Mouse (Mus musculus): ENCODE data around the gene Sftpa1. TPM values are rescaled to one million over a fixed set of nuclear protein-coding genes. Genes with fewer than 3 reads are reported as not detected.
A peak's percentile ranks its signal among the peaks of the same experiment; 100 is the strongest.

The Sftpa1 gene
- polyA plus RNA-seq, 1 experiment from 2014 or later, result not detected

DNA sequence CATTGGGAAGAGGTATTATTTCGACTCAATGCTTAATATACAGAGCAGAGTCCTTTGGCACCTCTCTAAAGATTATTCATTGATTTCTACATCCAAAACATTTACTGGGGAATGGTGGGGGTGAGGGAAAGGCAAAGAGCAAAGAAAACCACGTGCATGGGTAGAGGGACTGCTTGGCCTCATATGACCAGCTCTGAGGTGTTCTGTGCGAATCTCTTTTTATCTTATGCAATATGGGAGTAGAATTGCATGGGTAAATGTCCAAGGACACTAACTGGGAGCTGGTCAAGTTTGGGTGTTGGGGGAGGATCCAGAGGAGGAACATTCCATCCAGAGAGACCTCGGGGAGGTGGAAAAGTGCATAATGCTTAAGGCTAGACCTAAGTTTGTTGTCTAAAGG is 18.6 kb upstream of the Sftpa1 start:
- Histone ChIP-seq H3K9me3 (replicated peaks) (no peaks in the 10 kb centered on the region), H3K27me3 (replicated peaks) (no peaks in the 10 kb centered on the region), H3K9ac (no peak overlapping the region), H3K4me3 (no peak overlapping the region), H3K27ac (no peak overlapping the region), H3K4me2 (no peak overlapping the region), H3K36me3 (no peaks in the 10 kb centered on the region), H3K4me1 (no peaks in the 10 kb centered on the region)
- 42% methylated on average over 4 of the region's 4 CpGs for WGBS (ENCODE audit: insufficient replicate concordance)
- ATAC-seq, result no peak

DNA sequence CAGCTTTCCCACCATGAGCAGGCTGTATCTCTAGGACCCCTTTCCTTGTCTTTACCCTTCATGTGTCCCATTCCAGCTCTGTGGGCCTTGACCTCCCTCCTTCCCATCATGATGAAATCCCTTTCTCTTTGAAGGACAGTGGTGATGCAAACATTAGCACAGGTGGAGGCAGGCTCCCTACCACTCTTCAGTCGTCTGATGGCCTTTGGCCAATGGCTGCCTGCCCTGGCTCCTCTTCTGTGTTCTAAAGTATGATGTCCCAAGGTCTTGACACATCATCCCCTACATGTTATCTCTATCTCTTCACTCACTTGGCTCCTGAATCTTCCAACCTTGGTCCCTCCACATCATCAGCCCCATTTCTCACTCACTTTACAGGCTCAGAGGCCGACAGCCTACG is 15.3 kb upstream of the Sftpa1 start:
- Histone ChIP-seq H3K4me1 (no peaks in the 10 kb centered on the region), H3K9ac (no peak overlapping the region), H3K36me3 (no peaks in the 10 kb centered on the region), H3K9me3 (replicated peaks) (no peaks in the 10 kb centered on the region), H3K27ac (no peak overlapping the region), H3K4me3 (no peak overlapping the region), H3K4me2 (no peak overlapping the region), H3K27me3 (replicated peaks) (no peaks in the 10 kb centered on the region)
- no peak for ATAC-seq
- 61% methylated on average over 3 of the region's 3 CpGs for WGBS (ENCODE audit: insufficient replicate concordance)

DNA sequence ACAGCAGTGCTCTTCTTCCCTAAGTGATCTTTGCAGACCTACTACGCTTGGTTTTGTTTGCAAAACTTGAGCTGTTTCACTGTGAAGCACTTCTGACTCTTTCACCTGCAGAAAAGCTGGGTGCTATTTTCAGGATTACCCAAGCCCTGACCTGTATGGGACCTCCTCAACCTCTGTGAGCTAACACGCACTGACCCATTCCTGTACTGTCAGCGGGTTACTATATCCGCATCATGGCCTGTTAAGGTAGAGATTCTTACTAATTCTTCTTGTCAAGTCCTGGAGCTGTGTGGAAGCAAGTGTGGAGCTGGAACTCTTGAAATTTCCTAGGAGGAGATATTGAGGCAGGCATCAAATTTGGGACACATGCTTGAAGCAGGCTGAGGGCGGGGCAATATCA is 6.9 kb upstream of the Sftpa1 start:
- Histone ChIP-seq H3K4me3 (no peak overlapping the region), H3K4me1 (no peaks in the 10 kb centered on the region), H3K36me3 (no peaks in the 10 kb centered on the region), H3K27me3 (replicated peaks) (no peaks in the 10 kb centered on the region), H3K9ac (no peak overlapping the region), H3K9me3 (replicated peaks) (no peaks in the 10 kb centered on the region), H3K27ac (no peak overlapping the region), H3K4me2 (no peak overlapping the region)
- 75% methylated on average over 5 of the region's 5 CpGs for WGBS (ENCODE audit: insufficient replicate concordance)
- no peak for ATAC-seq

DNA sequence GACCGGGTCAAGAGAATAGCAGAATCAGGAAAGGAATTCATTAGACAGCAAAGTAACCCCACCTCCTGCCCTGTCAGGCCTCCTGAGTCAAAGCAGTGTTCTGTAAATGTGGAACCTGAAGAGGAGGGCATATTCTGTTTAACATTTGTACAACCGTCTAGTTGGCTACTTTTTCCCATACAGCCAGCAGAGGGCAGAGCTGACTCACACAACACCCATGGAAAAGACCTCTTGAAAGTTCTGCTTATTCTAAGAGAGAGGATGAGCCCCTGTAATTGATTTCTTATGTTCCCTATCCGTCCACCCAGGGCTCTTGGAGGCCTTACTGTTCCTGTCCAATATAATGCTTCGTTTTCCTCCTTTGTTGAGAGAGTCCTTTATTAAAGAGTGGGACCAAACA is 3.6 kb upstream of the Sftpa1 start:
- WGBS (ENCODE audit: insufficient replicate concordance), result 16% methylated on average over 4 of the region's 4 CpGs
- no peaks in the 10 kb centered on the region for H3K36me3 ChIP-seq
- H3K9ac ChIP-seq, result no peak overlapping the region
- H3K9me3 ChIP-seq (replicated peaks), result no peaks in the 10 kb centered on the region
- no peak overlapping the region for H3K4me3 ChIP-seq
- H3K27ac ChIP-seq, result no peak overlapping the region
- H3K4me1 ChIP-seq, result no peaks in the 10 kb centered on the region
- H3K27me3 ChIP-seq (replicated peaks), result no peaks in the 10 kb centered on the region
- H3K4me2 ChIP-seq, result no peak overlapping the region
- ATAC-seq, result no peak

DNA sequence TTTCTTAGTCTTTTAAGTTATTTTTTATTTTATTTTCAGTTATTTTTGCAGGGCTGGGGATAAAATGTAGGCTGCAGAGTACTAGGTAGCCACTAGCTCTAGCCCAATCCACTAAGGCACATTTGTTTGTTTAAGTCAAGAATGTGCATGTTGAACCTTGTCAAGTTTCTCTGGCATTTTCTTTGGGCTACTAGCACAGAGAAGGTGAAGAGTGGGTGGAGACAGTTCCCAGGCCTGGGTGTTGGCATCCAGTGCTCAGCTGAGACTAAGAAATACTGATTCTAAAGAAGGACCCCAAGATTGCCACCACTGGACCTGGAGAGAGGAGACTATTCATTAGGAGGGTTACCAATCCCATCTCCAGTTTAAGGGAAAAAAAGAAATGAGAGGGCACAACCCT is 5.4 kb downstream of the Sftpa1 start:
- Histone ChIP-seq H3K9me3 (replicated peaks) (no peaks in the 10 kb centered on the region), H3K27me3 (replicated peaks) (no peaks in the 10 kb centered on the region), H3K4me3 (no peak overlapping the region), H3K36me3 (no peaks in the 10 kb centered on the region), H3K9ac (no peak overlapping the region), H3K4me1 (no peaks in the 10 kb centered on the region), H3K4me2 (no peak overlapping the region), H3K27ac (no peak overlapping the region)
- no peak for ATAC-seq

DNA sequence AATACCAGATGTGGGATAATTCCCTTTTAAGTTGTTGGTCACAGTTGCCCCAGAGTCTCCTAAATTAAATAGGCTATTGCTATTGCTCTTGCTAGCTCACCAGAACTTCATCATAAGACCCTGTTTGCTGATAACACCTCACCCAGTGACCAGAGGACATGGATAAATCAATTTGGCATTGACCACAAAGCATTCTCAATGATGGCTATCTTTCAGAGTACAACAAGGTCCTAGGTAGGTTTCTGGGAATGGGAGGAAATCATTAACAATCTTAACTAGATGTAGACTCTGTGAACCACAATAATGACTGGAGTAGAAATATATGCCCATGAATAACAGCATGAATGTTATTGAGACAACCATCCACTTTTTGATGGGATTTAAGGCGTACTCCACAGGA is 9.1 kb downstream of the Sftpa1 start:
- H3K4me3 ChIP-seq, result no peak overlapping the region
- H3K4me2 ChIP-seq, result no peak overlapping the region
- H3K36me3 ChIP-seq, result no peaks in the 10 kb centered on the region
- H3K27ac ChIP-seq, result no peak overlapping the region
- no peaks in the 10 kb centered on the region for H3K27me3 ChIP-seq (replicated peaks)
- WGBS (ENCODE audit: insufficient replicate concordance), result 74% methylated on average over 1 of the region's 1 CpGs
- H3K9ac ChIP-seq, result no peak overlapping the region
- no peak for ATAC-seq
- no peaks in the 10 kb centered on the region for H3K4me1 ChIP-seq
- no peaks in the 10 kb centered on the region for H3K9me3 ChIP-seq (replicated peaks)

DNA sequence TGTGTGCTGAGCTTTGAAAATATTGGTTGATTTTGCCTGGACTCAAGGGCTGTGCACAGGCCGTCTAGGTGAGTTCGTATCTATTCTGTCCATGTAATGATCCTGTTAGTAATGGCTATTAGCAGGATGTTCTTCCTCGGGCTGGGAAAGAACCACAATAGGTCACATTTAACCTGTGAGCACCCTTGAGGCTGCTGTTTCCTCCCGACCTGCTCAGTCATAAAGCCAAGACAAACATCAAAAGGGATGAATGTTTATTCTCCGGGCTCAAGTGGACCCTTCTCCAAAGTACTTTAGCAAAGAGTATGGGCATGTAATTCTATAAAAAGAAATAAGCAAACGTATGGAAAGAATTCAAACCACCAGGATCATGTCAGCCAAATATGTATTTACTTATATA is 14.5 kb downstream of the Sftpa1 start:
- Histone ChIP-seq H3K9ac (no peak overlapping the region), H3K4me3 (no peak overlapping the region), H3K36me3 (no peaks in the 10 kb centered on the region), H3K27me3 (replicated peaks) (no peaks in the 10 kb centered on the region), H3K4me1 (no peaks in the 10 kb centered on the region), H3K4me2 (no peak overlapping the region), H3K9me3 (replicated peaks) (no peaks in the 10 kb centered on the region), H3K27ac (no peak overlapping the region)
- WGBS (ENCODE audit: insufficient replicate concordance), result 56% methylated on average over 6 of the region's 6 CpGs
- ATAC-seq, result no peak

DNA sequence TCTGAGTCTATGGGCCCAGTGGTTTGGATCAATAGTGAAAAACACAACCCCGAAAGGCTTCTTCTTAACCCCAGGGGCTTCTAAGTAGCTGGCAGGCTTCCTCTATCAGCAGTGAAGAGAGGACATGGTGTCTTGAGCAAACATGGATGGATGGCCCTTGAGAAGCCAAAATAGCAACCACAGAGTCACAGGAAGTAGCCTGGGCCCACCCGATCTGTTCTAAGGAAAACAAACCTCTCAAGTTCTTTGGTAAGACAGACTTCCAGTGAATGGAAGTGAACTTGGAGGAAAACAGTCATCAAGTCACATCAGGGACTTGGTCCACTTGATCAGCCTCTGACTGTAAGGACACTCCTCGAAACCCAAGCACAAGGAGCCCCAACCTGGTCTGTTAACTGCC is 15.3 kb downstream of the Sftpa1 start:
- Histone ChIP-seq H3K36me3 (no peaks in the 10 kb centered on the region), H3K27ac (no peak overlapping the region), H3K9ac (no peak overlapping the region), H3K9me3 (replicated peaks) (no peaks in the 10 kb centered on the region), H3K4me1 (no peaks in the 10 kb centered on the region), H3K27me3 (replicated peaks) (no peaks in the 10 kb centered on the region), H3K4me2 (no peak overlapping the region), H3K4me3 (no peak overlapping the region)
- ATAC-seq, result no peak
- 58% methylated on average over 3 of the region's 3 CpGs for WGBS (ENCODE audit: insufficient replicate concordance)

DNA sequence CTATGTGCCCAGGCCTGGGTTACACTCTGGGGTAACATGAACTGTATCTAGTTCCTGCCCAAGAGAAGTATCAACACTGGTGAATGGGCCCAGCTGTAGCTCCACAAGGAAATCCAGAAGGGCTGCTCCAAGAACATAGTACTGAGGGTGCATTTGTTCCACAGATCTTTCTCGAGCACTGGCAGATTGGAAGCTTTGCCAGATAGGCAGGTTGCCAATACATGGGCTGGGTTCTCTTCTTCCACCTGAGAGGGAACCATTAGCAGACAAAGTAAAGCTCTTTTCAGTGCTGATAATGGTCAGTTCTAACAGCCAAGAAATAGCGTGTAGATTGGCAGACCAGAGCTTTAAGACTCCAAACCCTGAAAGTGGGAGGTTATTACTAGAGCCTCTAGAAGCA is 15.8 kb downstream of the Sftpa1 start:
- no peaks in the 10 kb centered on the region for H3K27me3 ChIP-seq (replicated peaks)
- H3K9me3 ChIP-seq (replicated peaks), result no peaks in the 10 kb centered on the region
- H3K4me1 ChIP-seq, result no peaks in the 10 kb centered on the region
- H3K4me3 ChIP-seq, result no peak overlapping the region
- ATAC-seq, result no peak
- H3K4me2 ChIP-seq, result no peak overlapping the region
- H3K36me3 ChIP-seq, result no peaks in the 10 kb centered on the region
- H3K27ac ChIP-seq, result no peak overlapping the region
- no peak overlapping the region for H3K9ac ChIP-seq
- WGBS (ENCODE audit: insufficient replicate concordance), result 58% methylated on average over 2 of the region's 2 CpGs

DNA sequence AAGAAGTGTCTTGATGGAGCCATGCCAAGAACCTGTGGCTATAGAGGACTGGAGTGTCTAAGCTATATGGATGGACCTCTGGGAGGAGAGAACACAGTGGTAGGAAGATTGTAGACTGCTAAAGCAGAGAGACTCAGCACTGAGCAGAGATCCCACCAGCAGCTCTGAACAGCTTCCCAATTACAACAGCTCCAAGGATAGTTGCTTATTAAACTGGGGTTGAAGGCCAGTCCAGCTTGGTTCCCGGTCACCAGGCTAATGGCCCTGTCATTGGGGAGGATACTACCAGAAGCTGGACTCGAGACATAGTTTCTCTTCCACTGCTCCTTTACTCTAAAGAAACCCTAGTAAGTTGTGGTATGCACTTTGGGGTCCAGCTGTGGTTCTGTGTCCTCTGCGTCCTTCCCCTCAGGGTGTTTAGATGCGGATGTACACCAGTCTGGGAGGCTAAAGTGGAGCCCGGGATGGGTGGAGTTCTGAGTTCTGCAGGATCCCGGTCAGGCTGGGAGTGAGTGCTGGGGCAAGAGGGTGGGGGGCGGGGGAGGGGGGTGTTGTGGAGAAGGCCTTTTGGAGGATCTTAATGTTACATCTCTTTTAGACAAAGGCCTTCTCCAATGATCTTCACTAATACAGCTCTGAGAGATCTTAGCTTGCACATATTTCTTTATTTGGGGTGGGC is 19.8 kb downstream of the Sftpa1 start, which contains the start of gene Mbl1:
TSS of gene Mbl1 (plus strand) at position 239 of the 679 bp plus-strand sequence.
- peak within 1 kb of the TSS; percentile 24 for H3K4me2 ChIP-seq
- no peaks in the 10 kb centered on the region for H3K4me1 ChIP-seq
- H3K9ac ChIP-seq, result no peak within 1 kb of the TSS
- no peaks in the 10 kb centered on the region for H3K27me3 ChIP-seq (replicated peaks)
- H3K9me3 ChIP-seq (replicated peaks), result no peaks in the 10 kb centered on the region
- WGBS (ENCODE audit: insufficient replicate concordance), result 62% methylated on average over 7 of the region's 7 CpGs
- H3K36me3 ChIP-seq, result no peaks in the 10 kb centered on the region
- H3K4me3 ChIP-seq, result no peak within 1 kb of the TSS
- peak; percentile 68 for ATAC-seq
- H3K27ac ChIP-seq, result peak within 1 kb of the TSS; percentile 63

DNA sequence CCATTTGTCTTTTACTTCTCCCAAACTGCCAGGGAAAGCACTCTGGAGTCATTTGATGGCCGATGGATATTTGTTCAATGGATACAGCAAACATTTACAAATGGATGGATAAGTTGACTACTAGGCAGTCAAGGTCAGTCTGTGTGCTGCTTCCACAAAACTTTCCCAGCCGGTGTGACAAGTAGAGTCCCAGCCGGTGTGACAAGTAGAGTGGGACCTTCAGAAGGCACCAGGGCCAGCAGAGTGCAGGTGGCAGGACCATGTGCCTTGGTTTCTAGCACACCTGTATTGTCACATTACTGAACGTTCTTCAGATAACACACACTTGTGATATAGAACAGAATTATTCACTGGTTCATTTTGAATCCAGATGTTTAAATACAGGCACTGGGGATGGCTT is 28.5 kb downstream of the Sftpa1 start:
- 0 out of 2 replicates have a peak overlapping the region, but pooled peaks have one; percentile 18 for H3K27ac ChIP-seq
- 67% methylated on average over 4 of the region's 4 CpGs for WGBS (ENCODE audit: insufficient replicate concordance)
- H3K9me3 ChIP-seq (replicated peaks), result no peaks in the 10 kb centered on the region
- H3K9ac ChIP-seq, result no peak overlapping the region
- H3K27me3 ChIP-seq (replicated peaks), result no peaks in the 10 kb centered on the region
- H3K4me1 ChIP-seq, result no peaks in the 10 kb centered on the region
- ATAC-seq, result no peak
- no peak overlapping the region for H3K4me2 ChIP-seq
- no peak overlapping the region for H3K4me3 ChIP-seq
- H3K36me3 ChIP-seq, result no peaks in the 10 kb centered on the region

DNA sequence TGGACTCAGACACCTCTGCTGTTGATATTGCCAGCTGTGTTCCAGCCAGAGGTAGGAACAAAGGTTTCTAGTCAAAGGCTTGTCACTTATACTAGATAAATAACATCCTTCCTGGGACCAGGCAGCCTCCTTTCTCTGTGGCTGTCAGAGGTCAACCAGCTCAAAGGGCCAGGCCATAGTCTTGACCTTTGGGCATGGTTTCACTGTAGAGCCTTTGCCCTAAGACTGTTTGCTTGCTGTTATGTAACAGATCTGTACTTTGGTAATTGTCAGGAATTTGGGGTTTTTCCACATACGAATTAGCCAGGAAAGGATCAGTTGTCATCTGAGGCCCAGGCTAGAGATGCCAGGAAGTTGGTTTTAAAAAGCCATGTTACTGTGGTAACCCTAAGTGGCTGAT is 29.2 kb downstream of the Sftpa1 start:
- Histone ChIP-seq H3K9ac (no peak overlapping the region), H3K27me3 (replicated peaks) (no peaks in the 10 kb centered on the region), H3K4me2 (no peak overlapping the region), H3K27ac (no peak overlapping the region), H3K4me3 (no peak overlapping the region), H3K9me3 (replicated peaks) (no peaks in the 10 kb centered on the region), H3K36me3 (no peaks in the 10 kb centered on the region), H3K4me1 (no peaks in the 10 kb centered on the region)
- WGBS (ENCODE audit: insufficient replicate concordance), result 42% methylated on average over 1 of the region's 1 CpGs
- ATAC-seq, result peak; percentile 79

DNA sequence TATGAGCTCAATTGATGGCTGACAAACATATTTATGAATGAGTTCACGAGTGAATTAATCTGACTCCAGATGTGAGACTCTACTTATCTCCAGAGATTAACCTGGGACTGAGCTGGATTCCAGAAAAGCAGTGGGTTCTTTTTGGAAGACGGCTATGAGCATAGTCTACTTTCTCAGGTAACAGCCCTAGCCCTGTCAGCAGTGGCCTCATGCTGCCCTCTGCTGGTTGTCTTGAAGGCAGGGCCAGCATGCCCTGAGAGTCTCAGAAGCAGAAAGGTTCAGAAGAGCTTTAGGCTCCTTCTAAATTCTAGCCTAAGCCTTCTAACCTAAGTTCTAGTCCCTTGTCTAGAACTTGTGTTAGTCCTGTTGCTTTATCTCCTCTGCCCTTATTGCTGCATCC is 31.1 kb downstream of the Sftpa1 start:
- 14% methylated on average over 2 of the region's 2 CpGs for WGBS (ENCODE audit: insufficient replicate concordance)
- 0 out of 2 replicates have a peak, but pooled peaks have one; percentile 41 for ATAC-seq
- H3K36me3 ChIP-seq, result no peaks in the 10 kb centered on the region

More for the DNA sequence above, 31.1 kb downstream of the Sftpa1 start:
- Histone ChIP-seq H3K27ac (no peak overlapping the region), H3K9me3 (replicated peaks) (no peaks in the 10 kb centered on the region), H3K4me2 (no peak overlapping the region), H3K4me1 (no peaks in the 10 kb centered on the region), H3K4me3 (no peak overlapping the region), H3K9ac (no peak overlapping the region), H3K27me3 (replicated peaks) (no peaks in the 10 kb centered on the region)
